Mouse (Mus musculus): ENCODE data around the gene Slc25a40.

Slc25a40 gene

GRCm38 (mm10) chr5:8489471-8490110, 66.9 kb downstream of the Slc25a40 start:
- no peak for DNase-seq (ENCODE audit: low read depth, low spot score)

- DNase-seq (ENCODE audit: low read depth, low spot score), result no peak
Measured at GRCm38 (mm10) chr5:8491778-8492177, 69.1 kb downstream of the Slc25a40 start.

All from retina, adult 2 months (tissue).